Mouse (Mus musculus) midbrain, postnatal 0 days (tissue): ENCODE data around the gene Nfatc4. TPM values are rescaled to one million over a fixed set of nuclear protein-coding genes. Genes with fewer than 3 reads are reported as not detected.
A peak's percentile ranks its signal among the peaks of the same experiment; 100 is the strongest.

Experiments used
- ATAC-seq: fragments of 200-750 bp; cut with Nextera tagmentation; 2 replicates; pipeline ENCODE4 v1.8.0; 2017; ENCODE audit warnings: moderate number of reproducible peaks, mild to moderate bottlenecking, moderate TSS enrichment, moderate library complexity; ENCODE audit not compliant: low FRiP score
- DNase-seq: peaks from one replicate; pipeline ENCODE4 v3.0.0-alpha.2; 2015; ENCODE audit warnings: low spot score
- H3K27ac ChIP-seq: fragments of 300-500 bp; sonication (generic); 2 replicates; pipeline ENCODE4 v1.5.1; 2014; ENCODE audit warnings: low read depth, mild to moderate bottlenecking, low read length, mixed read lengths
- H3K27me3 ChIP-seq: fragments of 300-500 bp; sonication (generic); 2 replicates; pipeline ENCODE4 v1.6.1; 2014; ENCODE audit warnings: low read length, control low read depth, mixed read lengths; ENCODE audit not compliant: insufficient read depth
- H3K36me3 ChIP-seq: fragments of 300-500 bp; sonication (generic); 2 replicates; pipeline ENCODE4 v1.6.1; 2014; ENCODE audit warnings: low read length, control low read depth, mixed read lengths; ENCODE audit not compliant: insufficient read depth
- H3K4me1 ChIP-seq: fragments of 300-500 bp; sonication (generic); 2 replicates; pipeline ENCODE4 v1.6.1; 2014; ENCODE audit warnings: mild to moderate bottlenecking, control low read depth, antibody characterized with exemption, low read length, mixed read lengths; ENCODE audit not compliant: insufficient read depth
- H3K4me2 ChIP-seq: fragments of 300-500 bp; sonication (generic); 2 replicates; pipeline ENCODE4 v1.6.1; 2014; ENCODE audit warnings: low read depth, mild to moderate bottlenecking, low read length, mixed read lengths; ENCODE audit not compliant: poor library complexity, severe bottlenecking
- H3K4me3 ChIP-seq: fragments of 300-500 bp; sonication (generic); 2 replicates; pipeline ENCODE4 v1.5.1; 2014; ENCODE audit warnings: low read depth, mild to moderate bottlenecking, low read length, moderate library complexity
- H3K9ac ChIP-seq: fragments of 300-500 bp; sonication (generic); replicated peaks from 2 replicates; pipeline ENCODE4 v1.6.1; 2014; ENCODE audit warnings: mild to moderate bottlenecking, low read length, moderate library complexity, mixed read lengths; ENCODE audit not compliant: poor library complexity, severe bottlenecking
- H3K9me3 ChIP-seq: fragments of 300-500 bp; sonication (generic); 2 replicates; pipeline ENCODE4 v1.6.1; 2016; ENCODE audit warnings: low read length, control low read depth
- CTCF ChIP-seq: IDR thresholded peaks from 2 replicates; pipeline ENCODE4 v1.5.1; 2016; ENCODE audit warnings: antibody characterized with exemption, mild to moderate bottlenecking
- WGBS: fragments of 180-500 bp; shearing (Covaris S2); extraction: QIAGEN DNeasy Blood & Tissue Kit; methylation state at CpG from one replicate; pipeline ENCODE4 v1.1.7; 2014; 5-methylcytosine and 5-hydroxymethylcytosine counted together
- polyA plus RNA-seq: library from polyadenylated mRNA; unstranded; fragments of >200 nt; fragmentation: Nextera tagmentation; extraction: Ambion mirVana; gene quantifications from 2 replicates; pipeline ENCODE4 v1.2.1, GENCODE M21; 2015
- total RNA-seq: library from RNA; depleted of rRNA; stranded (reverse); fragments of >200 nt; gene quantifications from 2 replicates; pipeline ENCODE4 v1.2.3, GENCODE M21; 2014

The Nfatc4 gene
- total and polyA plus RNA-seq, 2 experiments from 2014 or later, result 4.2 to 12.9 TPM

GRCm38 (mm10) chr14:55863773-55864172 is 40.8 kb downstream of the Nfatc4 start:
- Histone ChIP-seq H3K4me1 (peaks cover 3% of the 10 kb centered on the region; the same call in 1 of the 2 replicates), H3K9me3 (no peaks in the 10 kb centered on the region), H3K9ac (no peak overlapping the region), H3K27ac (no peak overlapping the region), H3K36me3 (peaks cover 44% of the 10 kb centered on the region), H3K4me3 (no peak overlapping the region), H3K4me2 (no peak overlapping the region), H3K27me3 (no peaks in the 10 kb centered on the region)
- peak; percentile 87 for TF ChIP-seq CTCF
- ATAC-seq (no peak), DNase-seq (peak; percentile 70)
- WGBS, result 25% methylated on average over 7 of the region's 7 CpGs

GRCm38 (mm10) chr14:55866962-55867361 is 44.0 kb downstream of the Nfatc4 start:
- Histone ChIP-seq H3K9ac (no peak overlapping the region), H3K36me3 (peaks cover 67% of the 10 kb centered on the region), H3K9me3 (no peaks in the 10 kb centered on the region), H3K4me2 (no peak overlapping the region), H3K4me1 (peaks cover 3% of the 10 kb centered on the region; the same call in 1 of the 2 replicates), H3K4me3 (no peak overlapping the region), H3K27me3 (no peaks in the 10 kb centered on the region), H3K27ac (no peak overlapping the region)
- ATAC-seq (no peak), DNase-seq (peak; percentile 62)
- peak; percentile 88 for TF ChIP-seq CTCF
- 41% methylated on average over 4 of the region's 4 CpGs for WGBS

GRCm38 (mm10) chr14:55868230-55869026 is 45.5 kb downstream of the Nfatc4 start:
- Histone ChIP-seq H3K9ac (no peak overlapping the region), H3K4me3 (no peak overlapping the region), H3K27ac (no peak overlapping the region), H3K4me2 (no peak overlapping the region), H3K36me3 (peaks cover 78% of the 10 kb centered on the region), H3K27me3 (no peaks in the 10 kb centered on the region), H3K4me1 (no peaks in the 10 kb centered on the region), H3K9me3 (no peaks in the 10 kb centered on the region)
- ATAC-seq, result no peak
- 91% methylated on average over 14 of the region's 14 CpGs for WGBS
- no peak for DNase-seq
- no peak for TF ChIP-seq CTCF

- no peaks in the 10 kb centered on the region for H3K27me3 ChIP-seq
- no peak for TF ChIP-seq CTCF
- 96% methylated on average over 6 of the region's 6 CpGs for WGBS
- no peak overlapping the region for H3K4me3 ChIP-seq
- H3K9ac ChIP-seq, result no peak overlapping the region
- no peak overlapping the region for H3K4me2 ChIP-seq
- DNase-seq (no peak), ATAC-seq (no peak)
- peaks cover 70% of the 10 kb centered on the region for H3K36me3 ChIP-seq
- H3K9me3 ChIP-seq, result no peaks in the 10 kb centered on the region
- H3K4me1 ChIP-seq, result no peaks in the 10 kb centered on the region
- H3K27ac ChIP-seq, result no peak overlapping the region
These were observed 46.6 kb downstream of the Nfatc4 start for GRCm38 (mm10) chr14:55869538-55869937.

- WGBS, result 91% methylated on average over 12 of the region's 12 CpGs
- no peaks in the 10 kb centered on the region for H3K9me3 ChIP-seq
- H3K4me3 ChIP-seq, result no peak overlapping the region
- H3K36me3 ChIP-seq, result peaks cover 49% of the 10 kb centered on the region
- TF ChIP-seq CTCF, result no peak
- DNase-seq (no peak), ATAC-seq (no peak)
- H3K27ac ChIP-seq, result no peak overlapping the region
- no peaks in the 10 kb centered on the region for H3K27me3 ChIP-seq
- H3K4me2 ChIP-seq, result no peak overlapping the region
- no peak overlapping the region for H3K9ac ChIP-seq
- H3K4me1 ChIP-seq, result no peaks in the 10 kb centered on the region
These were observed 49.1 kb downstream of the Nfatc4 start for GRCm38 (mm10) chr14:55872039-55872438.

GRCm38 (mm10) chr14:55872551-55872950 is 49.6 kb downstream of the Nfatc4 start:
- no peaks in the 10 kb centered on the region for H3K27me3 ChIP-seq
- H3K4me3 ChIP-seq, result no peak overlapping the region
- H3K9ac ChIP-seq, result no peak overlapping the region
- H3K4me1 ChIP-seq, result no peaks in the 10 kb centered on the region
- no peak overlapping the region for H3K4me2 ChIP-seq
- no peak for ATAC-seq
- no peak overlapping the region for H3K27ac ChIP-seq
- H3K9me3 ChIP-seq, result no peaks in the 10 kb centered on the region
- no peak for DNase-seq
- WGBS, result 90% methylated on average over 17 of the region's 17 CpGs
- no peak for TF ChIP-seq CTCF
- H3K36me3 ChIP-seq, result peaks cover 49% of the 10 kb centered on the region
